Mouse (Mus musculus) gastrocnemius, postnatal 4 days (tissue): ENCODE results near the gene Thap4. TPM values are rescaled to one million over a fixed set of nuclear protein-coding genes. Genes with fewer than 3 reads are reported as not detected.

Source experiments
- total RNA-seq, 2 experiments: library from RNA; stranded (reverse); gene quantifications; 2 replicates each; pipeline ENCODE4 v1.2.3; 2021

Thap4 gene
- total RNA-seq, 2 experiments from 2014 or later = 44.2 to 45.4 TPM

Other genes starting within 250 kb of the Thap4 start
- 10 to 100 TPM; 16.0 to 19.2 TPM for gene Farp2, start 242.8 kb downstream of the Thap4 start, total RNA-seq
- gene Stk25, start 96.2 kb downstream of the Thap4 start, total RNA-seq = 100 to 1,000 TPM; 128 to 141 TPM
- gene Bok, start 69.2 kb downstream of the Thap4 start, total RNA-seq = 10 to 100 TPM in 1 of 2 experiments, 1 to 10 TPM in 1; 9.4 to 11.4 TPM
- 10 to 100 TPM; 41.7 to 46.7 TPM for gene Atg4b, start 3.4 kb downstream of the Thap4 start, total RNA-seq
- gene Dtymk, start 47.1 kb upstream of the Thap4 start, total RNA-seq = 10 to 100 TPM; 64.3 to 65.5 TPM
- gene Ing5, start 49.1 kb upstream of the Thap4 start, total RNA-seq = 1 to 10 TPM; 6.5 to 7.9 TPM
- gene D2hgdh, start 70.0 kb upstream of the Thap4 start, total RNA-seq = 10 to 100 TPM; 19.6 to 24.0 TPM
- under 1 TPM; 0.73 to 0.74 TPM for gene Gal3st2, start 106.4 kb upstream of the Thap4 start, total RNA-seq
- under 1 TPM in 1 of 2 experiments, not detected in 1; 0.12 TPM for gene Gal3st2b, start 163.4 kb upstream of the Thap4 start, total RNA-seq
- gene Gal3st2c, start 235.6 kb upstream of the Thap4 start, total RNA-seq = under 1 TPM in 1 of 2 experiments, not detected in 1; 0.05 TPM